Mouse (Mus musculus): Measurements from ENCODE around the gene Plp1. TPM values are rescaled to one million over a fixed set of nuclear protein-coding genes. Genes with fewer than 3 reads are reported as not detected.

Gene Plp1
- polyA plus RNA-seq (2014; fragmentation: Illumina TruSeq; extraction: RNeasy Lipid Tissue Mini Kit (QIAGEN cat#74804); ENCODE audit: low read depth, low replicate concordance): 6.7 TPM

GRCm38 (mm10) chrX:136822371-136822770 lies at the start of gene Plp1:
Gene Plp1, plus strand, starts transcription at chrX:136822671.

GRCm38 (mm10) chrX:136780041-136780440 lies 42.4 kb upstream of the Plp1 start, which contains the start of gene Glra4:
Gene Glra4, minus strand, starts transcription at chrX:136780141.

DNA sequence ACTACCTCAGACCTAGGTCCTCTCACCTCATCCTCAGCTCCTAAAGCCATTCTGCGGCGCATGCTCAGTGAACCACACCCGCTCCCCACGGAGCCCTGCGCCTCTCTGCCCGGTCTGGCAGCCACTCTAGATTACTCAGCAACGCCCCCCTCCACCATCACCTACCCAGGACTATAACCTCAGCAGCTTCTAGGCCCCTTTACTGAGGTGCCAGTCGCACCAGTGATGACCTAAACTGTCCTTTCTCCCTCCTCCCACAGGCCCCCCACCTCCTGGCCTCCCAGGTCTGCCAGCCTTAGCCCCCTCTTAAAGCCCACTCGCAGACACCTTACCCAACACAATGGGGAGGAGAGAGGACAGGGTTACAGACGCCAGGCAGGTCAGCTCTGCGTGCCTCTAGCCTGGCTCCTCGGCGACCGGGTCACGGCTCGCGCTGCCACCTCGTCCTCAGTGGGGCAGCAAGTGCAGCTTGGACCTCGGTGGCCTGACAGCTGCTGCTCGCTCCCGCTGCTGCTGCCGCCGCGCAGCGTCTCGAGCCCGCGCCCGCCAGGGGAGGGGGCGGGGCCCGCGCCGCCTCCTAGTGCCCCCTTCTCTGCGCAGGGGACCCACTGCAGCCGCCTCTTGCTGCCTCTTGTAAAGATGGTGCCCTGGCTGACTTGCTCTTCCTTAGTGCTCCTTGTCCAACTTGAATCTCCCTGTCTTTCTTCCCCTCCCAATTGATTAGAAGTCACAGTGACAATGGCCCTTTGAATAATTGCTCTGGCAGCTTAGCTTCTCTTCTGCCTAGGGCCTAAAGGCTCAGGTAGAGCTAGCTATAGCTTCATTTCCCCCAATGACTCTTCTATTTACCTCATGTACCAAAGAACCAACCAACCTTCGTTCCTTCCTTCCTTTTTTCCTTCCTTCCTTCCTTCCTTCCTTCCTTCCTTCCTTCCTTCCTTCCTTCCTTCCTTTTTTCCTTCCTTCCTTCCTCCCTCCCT lies 45.9 kb downstream of the Plp1 start, which contains the start of gene Rab9b:
Gene Rab9b (minus strand): TSS at position 695 of the 980 bp plus-strand sequence.

Other genes with a start within 250 kb of the Plp1 start
- 1.7 TPM for gene Tceal3, start 231.8 kb upstream of the Plp1 start, polyA plus RNA-seq (2014; fragmentation: Illumina TruSeq; extraction: RNeasy Lipid Tissue Mini Kit (QIAGEN cat#74804); ENCODE audit: low read depth, low replicate concordance)
- 7.5 TPM for gene Tceal1, start 114.7 kb upstream of the Plp1 start, polyA plus RNA-seq (2014; fragmentation: Illumina TruSeq; extraction: RNeasy Lipid Tissue Mini Kit (QIAGEN cat#74804); ENCODE audit: low read depth, low replicate concordance)
- 90.8 TPM for gene Morf4l2, start 79.0 kb upstream of the Plp1 start, polyA plus RNA-seq (2014; fragmentation: Illumina TruSeq; extraction: RNeasy Lipid Tissue Mini Kit (QIAGEN cat#74804); ENCODE audit: low read depth, low replicate concordance)
- gene Glra4, start 42.5 kb upstream of the Plp1 start, polyA plus RNA-seq (2014; fragmentation: Illumina TruSeq; extraction: RNeasy Lipid Tissue Mini Kit (QIAGEN cat#74804); ENCODE audit: low read depth, low replicate concordance): not detected
- gene Rab9b, start 46.1 kb downstream of the Plp1 start, polyA plus RNA-seq (2014; fragmentation: Illumina TruSeq; extraction: RNeasy Lipid Tissue Mini Kit (QIAGEN cat#74804); ENCODE audit: low read depth, low replicate concordance): 0.21 TPM
- gene H2bfm, start 104.7 kb downstream of the Plp1 start, polyA plus RNA-seq (2014; fragmentation: Illumina TruSeq; extraction: RNeasy Lipid Tissue Mini Kit (QIAGEN cat#74804); ENCODE audit: low read depth, low replicate concordance): not detected
- gene Tmsb15b2, start 152.8 kb downstream of the Plp1 start, polyA plus RNA-seq (2014; fragmentation: Illumina TruSeq; extraction: RNeasy Lipid Tissue Mini Kit (QIAGEN cat#74804); ENCODE audit: low read depth, low replicate concordance): not detected
- gene Tmsb15l, start 154.2 kb downstream of the Plp1 start, polyA plus RNA-seq (2014; fragmentation: Illumina TruSeq; extraction: RNeasy Lipid Tissue Mini Kit (QIAGEN cat#74804); ENCODE audit: low read depth, low replicate concordance): not detected
- not detected for gene Tmsb15b1, start 154.2 kb downstream of the Plp1 start, polyA plus RNA-seq (2014; fragmentation: Illumina TruSeq; extraction: RNeasy Lipid Tissue Mini Kit (QIAGEN cat#74804); ENCODE audit: low read depth, low replicate concordance)
- gene Zcchc18, start 170.5 kb downstream of the Plp1 start, polyA plus RNA-seq (2014; fragmentation: Illumina TruSeq; extraction: RNeasy Lipid Tissue Mini Kit (QIAGEN cat#74804); ENCODE audit: low read depth, low replicate concordance): 0.31 TPM
- gene Slc25a53, start 215.6 kb downstream of the Plp1 start, polyA plus RNA-seq (2014; fragmentation: Illumina TruSeq; extraction: RNeasy Lipid Tissue Mini Kit (QIAGEN cat#74804); ENCODE audit: low read depth, low replicate concordance): 0.99 TPM
- gene Fam199x, start 226.9 kb downstream of the Plp1 start, polyA plus RNA-seq (2014; fragmentation: Illumina TruSeq; extraction: RNeasy Lipid Tissue Mini Kit (QIAGEN cat#74804); ENCODE audit: low read depth, low replicate concordance): 2.7 TPM

Data from heart, adult 10 weeks (tissue).